Mouse (Mus musculus) E14TG2a.4 (cell line): ENCODE data around the gene Samhd1.

Source experiments
- CTCF ChIP-seq: conservative IDR thresholded peaks from 2 replicates; pipeline ENCODE4 v1.5.1; 2014; ENCODE audit warnings: low read length
- NANOG ChIP-seq: IDR thresholded peaks from 2 replicates; pipeline ENCODE4 v1.6.1; 2014; ENCODE audit warnings: borderline replicate concordance, low read length, mixed read lengths
- POU5F1 ChIP-seq: IDR thresholded peaks from 2 replicates; pipeline ENCODE4 v1.6.1; 2014; ENCODE audit warnings: low read length, borderline replicate concordance

GRCm38 (mm10) chr2:157057186-157057585, 77.9 kb downstream of the Samhd1 start:
- no peak for TF ChIP-seq CTCF
- no peak for TF ChIP-seq POU5F1
- no peak for TF ChIP-seq NANOG
